Mouse (Mus musculus): Measurements from ENCODE around the gene Ccnjl. TPM values are rescaled to one million over a fixed set of nuclear protein-coding genes. Genes with fewer than 3 reads are reported as not detected.

The Ccnjl gene
- polyA plus RNA-seq, 2 experiments from 2014 or later, result 0.17 TPM; not detected in 1

DNA sequence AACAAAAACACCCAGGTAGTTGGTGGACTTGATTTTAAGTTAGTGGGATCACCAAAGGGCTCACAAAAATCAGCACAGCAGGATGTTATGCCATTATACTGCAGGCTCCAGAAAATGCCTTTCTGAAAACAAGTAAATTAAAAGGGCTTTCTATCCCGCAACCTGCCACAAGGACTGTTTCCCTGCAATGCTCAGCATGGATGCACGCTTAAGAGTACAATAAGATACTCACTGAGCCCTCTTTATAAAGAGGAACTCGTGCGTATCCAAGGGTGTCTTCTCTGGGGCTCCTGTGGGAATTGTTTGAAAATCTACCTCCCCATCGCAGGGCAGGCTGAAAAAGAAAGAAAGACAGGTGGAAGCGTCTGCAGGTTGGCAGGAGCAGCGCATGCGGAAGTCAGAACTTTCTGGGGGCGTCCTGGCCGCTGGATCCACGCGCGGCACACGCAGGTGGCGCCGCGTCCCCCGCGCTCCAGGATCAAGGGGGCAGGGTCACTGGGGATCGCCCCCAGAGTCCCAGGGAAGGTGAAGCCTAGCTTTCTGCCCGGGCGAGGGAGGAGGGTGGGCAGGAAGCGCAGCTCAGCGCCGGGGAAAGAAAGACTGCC lies 404 bp upstream of the Ccnjl start:
- ATAC-seq, result no peak

DNA sequence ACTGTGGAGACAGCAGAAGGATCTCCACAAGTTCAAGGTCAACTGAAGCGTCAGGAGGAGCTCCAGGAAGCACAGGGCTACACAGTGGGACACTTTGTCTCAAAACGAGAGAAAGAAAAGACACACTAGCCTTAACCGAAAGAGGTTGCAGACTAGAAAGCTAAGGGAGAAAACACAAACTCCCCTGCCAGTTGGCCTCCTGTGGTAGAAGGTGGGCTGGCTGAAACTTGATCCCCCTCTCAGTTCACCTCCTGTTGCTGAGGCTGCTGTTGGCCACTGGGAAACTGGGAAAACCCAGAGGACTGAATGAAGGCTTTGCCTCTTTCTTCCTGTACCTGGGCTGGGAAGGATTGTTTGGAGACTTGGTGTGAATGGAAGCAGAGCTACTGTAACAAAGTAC lies 1.5 kb downstream of the Ccnjl start:
- no peak for ATAC-seq

DNA sequence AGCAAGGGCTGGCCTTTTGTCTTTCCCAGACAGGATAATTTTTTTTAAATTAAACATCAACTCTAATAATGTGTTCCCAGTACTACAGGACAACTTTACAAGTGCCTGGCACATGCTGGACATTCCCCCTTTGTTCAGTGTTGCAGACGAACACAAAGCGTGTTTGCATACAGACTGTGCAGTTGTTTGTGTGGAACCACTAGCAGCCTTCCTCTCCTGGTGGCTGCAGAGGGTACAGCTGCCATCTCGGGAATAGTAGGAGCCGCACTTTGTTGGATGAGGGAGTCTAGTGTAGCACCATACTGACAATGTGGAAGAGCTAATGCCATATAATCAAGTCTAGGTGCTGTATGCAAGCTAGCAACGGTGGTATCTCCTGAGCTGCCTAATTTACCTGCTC lies 3.0 kb downstream of the Ccnjl start:
- ATAC-seq, result no peak

DNA sequence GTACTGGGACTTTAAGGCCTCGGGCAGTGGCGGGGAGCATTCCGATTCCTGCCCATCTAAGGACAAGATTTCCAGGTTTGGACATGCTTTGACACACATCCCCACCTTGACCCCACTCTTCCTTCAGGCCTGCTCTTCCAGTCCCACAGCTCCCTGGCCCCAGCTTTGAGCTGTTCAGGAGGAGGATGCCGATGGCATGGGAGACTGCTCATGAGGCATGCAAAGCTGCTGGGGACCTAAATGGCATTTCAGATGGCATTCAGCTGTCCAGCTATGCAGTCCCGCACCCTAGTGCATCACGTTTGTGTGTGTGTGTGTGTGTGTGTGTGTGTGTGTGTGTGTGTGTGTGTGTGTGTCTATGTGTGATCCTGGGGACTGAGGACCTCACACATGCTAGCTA lies 8.5 kb downstream of the Ccnjl start:
- ATAC-seq, result no peak

DNA sequence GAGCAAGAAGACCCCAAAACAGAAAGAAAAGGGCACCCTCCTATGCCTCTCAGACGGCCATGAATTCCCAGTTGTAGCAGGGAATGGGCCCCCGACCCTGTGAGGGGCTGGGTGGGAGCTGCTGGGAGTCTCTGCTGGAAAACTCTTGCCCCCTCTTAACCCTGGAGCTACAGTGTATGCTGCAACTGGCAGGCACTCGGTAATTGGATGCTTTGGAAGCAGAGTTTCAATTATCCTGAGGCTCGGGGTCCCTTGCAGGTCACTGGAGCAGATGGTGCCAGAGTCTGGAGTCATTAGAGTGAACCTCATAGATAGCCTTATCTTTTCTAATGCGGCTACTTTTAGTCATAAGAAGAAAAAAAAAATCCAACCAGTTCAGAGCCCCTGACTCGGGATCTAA lies 11.3 kb downstream of the Ccnjl start:
- no peak for ATAC-seq

DNA sequence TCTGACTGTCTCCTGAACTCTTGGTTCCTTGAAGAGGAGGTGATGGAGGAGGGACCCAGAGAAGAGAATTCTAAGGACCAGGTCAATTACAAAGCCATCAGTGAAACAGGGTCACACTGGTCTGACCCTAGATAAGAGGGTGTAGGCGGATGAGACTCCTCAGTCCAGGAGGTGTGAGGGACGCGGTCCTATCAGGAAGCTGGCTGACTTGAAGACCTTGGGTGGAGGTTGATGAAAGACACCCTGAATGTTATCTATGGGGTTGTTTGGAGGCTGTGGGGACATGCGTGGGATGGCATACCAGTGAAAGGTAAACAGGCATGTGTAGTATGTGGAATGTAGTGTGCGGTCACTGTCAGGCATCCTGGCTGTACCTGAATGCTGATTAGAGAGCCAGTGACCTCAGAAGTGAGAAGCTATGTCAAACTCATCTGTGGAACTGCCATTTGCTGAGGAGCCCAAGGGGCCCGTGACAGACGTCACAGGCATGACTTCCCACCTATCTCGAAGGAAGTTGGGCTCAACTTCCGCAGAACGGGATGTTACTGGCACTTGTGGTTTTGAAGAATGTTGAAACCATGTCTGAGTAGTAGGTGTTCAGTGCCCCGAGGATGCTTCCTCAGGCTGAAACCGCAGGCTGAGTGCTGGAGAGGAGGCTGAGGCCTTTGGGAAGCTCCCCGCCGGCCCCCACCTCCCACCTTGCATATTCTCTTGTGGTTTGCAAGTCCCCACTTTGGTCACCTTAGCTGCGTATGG lies 15.3 kb downstream of the Ccnjl start:
- ATAC-seq, result no peak

DNA sequence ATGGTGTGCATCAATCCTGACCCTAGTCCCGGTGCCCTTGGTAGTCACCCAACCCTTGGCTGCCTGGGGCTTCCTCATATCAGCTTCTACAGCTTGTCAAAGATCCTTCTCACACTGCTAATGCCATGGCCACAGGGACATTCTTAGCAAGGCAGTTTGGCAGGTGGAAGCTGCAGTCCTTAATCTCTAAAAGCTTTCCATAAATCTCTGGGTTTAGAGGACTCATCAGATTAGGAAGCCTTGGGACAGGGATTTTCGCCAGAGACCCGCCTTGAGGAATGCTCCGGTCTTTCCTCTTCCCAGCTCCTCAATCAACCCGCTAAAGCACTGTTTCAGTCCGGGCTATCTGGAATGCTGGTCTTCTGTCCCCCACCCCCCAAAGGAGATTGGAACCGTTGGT lies 16.2 kb downstream of the Ccnjl start:
- no peak for ATAC-seq

DNA sequence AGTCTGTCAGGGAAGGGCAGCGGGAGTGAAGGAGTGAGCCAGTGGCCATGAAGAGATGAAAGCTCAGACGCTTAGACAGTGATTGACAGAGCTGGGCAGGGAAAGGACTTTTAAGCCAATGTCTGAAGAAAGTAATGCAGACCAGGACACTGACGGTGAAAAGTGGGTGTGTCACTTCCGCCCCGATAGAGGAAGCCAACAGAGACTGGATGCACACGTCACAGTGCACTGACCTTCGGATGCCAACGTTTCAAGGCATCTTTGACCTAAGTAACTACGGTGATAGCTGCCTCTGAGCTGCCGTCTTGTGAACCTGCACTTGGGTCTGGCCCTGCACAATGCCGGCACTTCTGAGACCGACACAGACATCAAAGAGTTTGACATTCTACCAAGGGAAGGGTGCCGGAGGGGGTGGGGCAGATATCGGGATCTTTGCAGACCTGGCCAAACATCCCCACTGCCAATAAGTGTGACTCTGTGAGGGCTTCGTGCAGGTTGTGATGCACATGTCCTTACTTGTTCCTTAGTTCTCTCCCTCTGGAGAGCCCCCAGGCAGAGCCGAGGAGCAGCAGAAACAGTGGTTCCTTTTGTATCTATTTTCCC lies 17.4 kb downstream of the Ccnjl start:
- no peak for ATAC-seq

DNA sequence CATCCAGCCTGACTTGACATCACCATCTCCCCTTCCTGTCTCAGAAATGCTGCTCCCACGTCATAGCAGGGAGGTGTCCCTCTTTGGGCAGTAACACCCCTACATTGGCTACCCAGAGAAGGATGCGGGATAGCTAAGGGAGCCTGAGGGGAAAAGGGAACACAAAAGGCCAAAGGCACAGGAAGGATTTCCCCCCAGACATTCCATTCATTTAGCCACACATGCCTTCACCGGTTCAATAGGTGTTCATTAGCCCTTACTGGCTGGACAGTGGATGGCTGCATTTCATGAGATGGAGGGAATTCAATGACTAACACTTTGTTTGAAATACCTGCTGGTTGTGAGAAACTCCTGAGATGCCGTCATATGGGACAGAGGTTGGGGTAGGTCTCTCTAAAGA lies 18.1 kb downstream of the Ccnjl start:
- ATAC-seq, result no peak

DNA sequence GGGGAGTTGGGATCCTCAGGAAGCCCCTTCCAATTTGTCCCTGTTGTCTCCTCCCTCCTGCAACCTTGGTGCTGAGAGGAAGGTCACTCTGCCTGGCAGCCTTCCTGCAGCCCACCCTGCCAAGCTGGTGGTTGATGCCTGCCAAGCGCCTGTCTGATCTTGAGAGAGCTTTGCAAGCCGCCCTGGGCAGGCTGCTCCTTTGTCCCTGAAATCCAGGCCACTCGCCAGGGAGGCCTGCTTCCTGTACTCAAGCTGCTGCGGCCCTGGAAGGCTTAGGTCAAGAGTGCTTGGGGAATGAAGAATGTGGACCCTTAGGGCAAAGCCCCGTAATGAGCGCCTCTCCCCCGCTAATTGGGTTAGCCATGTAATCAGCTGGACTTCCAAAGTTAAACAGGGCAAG lies 19.6 kb downstream of the Ccnjl start:
- no peak for ATAC-seq

DNA sequence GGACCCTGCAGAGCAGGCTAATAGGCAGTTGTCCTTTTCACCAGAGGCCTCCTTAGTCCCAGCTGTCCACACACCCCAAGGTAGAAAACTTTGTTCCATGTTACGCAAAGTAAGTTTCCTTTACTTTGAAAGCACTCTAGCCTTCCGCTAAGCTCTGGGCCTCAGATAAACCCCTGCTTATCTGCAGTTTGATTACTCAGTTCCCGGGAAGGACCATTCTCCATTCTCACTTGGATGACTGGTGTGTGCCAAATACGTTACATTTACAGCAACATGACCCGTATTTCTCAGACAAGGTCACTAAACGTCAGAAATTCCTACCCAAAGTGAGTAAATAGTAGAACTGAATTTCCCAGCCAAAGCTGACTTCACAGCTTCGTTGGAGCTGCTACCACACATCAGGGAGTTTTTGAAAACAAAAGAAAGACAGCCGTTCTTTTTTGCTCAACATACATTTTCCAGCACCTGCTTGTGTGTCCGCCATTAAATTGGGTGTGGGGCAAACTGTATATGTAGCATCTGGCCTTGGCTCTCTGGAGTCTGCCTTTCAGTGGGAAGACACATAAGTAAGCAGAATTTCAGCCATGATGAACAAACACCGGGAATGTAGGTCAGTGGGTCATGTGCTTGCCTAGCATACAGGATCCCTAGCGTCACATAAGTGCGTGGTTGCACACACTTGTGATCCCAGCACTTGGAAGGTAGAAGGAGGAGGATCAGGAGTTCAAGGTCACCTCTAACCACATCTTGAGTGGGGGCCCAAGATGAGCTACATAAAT lies 20.3 kb downstream of the Ccnjl start:
- no peak for ATAC-seq

DNA sequence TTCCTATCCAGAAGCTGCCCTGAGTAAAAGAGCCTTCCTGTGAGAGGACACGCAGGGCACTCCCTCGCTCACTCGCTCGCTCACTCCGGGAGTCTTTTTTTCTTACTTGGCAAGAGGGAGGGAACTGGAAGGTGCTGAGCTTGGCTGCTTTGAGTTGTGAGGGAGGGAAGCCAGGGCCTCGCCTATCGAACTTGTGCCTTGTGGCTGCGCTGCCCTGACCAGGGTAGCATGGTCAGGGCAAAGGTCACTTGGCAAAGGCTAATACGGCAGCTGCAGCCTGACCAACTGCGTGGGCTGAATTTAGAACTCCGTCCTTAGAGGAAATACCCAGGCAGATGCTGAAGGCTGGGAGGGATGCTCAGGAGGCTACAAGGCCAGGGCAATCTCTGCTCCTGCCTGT lies 21.1 kb downstream of the Ccnjl start:
- no peak for ATAC-seq

DNA sequence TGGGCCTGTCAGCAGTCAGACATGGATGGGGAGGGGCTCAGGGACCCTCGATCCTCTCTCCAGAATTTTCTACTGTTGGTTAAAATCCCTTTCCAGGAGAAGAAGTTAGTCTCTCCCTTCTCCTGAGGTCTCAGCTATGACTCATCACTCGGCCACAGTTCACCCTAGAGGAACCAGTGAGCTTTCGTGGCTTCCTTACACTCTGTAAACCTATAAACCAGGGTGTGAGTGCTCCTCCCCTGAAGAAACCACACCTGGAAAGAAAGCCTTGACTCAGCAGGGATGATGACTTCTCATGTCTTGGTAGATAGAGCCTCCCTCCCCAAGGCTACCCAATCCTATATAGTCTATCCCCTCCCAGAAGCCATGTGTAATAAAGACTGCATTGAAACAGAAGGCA lies 23.2 kb downstream of the Ccnjl start:
- ATAC-seq, result no peak

DNA sequence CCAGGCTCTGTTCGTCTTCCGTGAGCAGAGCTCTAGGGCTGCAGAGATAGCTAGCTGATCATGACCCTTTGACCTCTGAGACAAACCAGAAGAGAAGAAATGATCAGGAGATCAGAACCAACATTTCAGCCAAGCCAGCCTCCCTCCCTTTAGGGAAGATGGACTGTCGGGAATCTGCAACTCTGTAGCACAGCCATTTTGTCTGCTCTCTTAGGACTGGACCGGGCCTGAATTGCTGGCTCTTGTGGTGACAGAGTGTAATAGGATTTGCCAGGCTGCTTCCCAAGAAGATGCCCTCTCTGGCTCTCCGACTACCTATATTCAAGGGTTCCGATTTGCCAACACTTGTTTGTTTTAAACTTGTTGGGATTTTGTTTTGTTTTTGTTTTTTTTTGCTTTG lies 24.1 kb downstream of the Ccnjl start:
- ATAC-seq, result no peak

DNA sequence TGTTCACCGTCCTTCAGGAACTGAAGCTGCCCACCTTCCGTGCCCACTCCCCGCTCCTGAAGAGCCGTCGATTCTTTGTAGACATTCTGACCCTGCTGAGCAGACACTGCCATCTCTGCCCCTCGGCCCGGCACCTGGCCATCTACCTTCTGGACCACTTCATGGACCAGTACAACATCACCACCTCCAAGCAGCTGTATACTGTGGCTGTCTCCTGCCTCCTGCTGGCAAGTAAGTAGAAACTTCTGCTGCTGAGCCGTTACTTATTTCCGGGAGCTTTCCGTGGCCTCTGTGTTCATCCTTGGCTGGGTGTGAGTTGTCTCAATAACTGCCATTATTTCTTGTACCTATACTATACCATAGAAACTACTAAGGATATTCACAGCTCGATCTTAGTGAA lies 28.0 kb downstream of the Ccnjl start:
- no peak for ATAC-seq

DNA sequence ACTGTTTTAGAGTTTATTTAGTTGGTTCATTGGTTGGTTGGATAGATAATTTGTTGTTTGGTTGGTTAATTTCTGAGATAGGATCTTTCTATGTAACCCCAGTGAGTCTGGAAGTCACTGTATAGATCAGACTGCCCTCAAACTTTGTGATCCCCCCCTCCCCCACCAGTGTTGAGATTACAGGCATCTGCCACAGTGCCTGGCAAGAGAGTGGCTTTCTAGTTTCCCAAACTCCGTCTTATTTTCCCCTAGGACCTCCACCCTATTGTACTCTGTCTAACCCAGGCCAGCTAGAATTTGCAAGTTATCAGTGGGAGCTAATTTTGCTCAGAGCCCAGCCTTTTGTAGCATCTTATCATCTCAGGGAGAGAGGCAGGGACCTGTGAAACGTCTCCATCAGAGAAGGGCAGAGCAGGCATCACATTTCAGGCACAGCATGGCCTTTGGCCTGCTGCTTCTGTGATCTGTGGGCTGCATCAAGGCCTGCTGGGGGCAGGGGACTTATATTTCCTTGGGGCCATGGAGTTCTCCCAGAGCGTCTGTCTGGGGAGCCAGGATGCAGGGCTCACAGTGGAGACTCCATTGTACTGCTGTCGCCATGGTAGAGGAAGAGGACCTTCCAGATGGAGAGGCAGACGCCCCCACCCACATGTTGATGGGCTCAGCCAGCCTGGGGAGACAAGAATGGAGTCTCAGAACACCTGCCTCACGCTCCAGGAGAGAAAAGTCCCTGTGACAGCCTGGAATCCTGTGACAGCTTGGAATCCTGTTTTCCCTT lies 31.1 kb downstream of the Ccnjl start:
- no peak for ATAC-seq

DNA sequence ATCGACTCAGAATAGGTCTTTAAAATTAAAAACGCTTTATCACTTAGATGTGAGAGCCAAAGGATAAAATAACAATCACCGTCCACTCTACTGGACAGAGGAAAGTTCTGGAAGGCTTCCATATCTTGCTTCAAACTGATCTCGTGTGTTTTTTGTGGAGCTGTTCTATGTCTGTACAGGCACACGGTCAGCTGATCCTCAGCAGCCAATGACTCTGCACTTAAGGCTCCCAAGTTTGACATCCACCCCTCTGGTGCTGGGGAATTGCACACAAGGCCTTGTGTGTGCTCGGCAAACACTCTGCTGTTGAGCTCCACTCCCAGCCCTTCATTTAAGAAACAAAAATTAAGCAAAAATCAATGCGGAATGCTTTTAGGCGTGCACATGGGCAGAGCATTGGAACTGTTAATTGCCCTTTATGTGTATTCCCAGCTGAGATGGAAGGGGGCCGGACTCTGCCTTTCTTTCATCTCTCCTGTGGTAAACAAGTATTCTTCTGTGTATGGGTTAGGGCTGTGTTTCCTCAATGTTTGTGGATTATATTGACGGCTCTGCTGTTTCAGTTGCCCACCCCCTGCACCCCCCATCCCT lies 35.2 kb downstream of the Ccnjl start:
- no peak for ATAC-seq

DNA sequence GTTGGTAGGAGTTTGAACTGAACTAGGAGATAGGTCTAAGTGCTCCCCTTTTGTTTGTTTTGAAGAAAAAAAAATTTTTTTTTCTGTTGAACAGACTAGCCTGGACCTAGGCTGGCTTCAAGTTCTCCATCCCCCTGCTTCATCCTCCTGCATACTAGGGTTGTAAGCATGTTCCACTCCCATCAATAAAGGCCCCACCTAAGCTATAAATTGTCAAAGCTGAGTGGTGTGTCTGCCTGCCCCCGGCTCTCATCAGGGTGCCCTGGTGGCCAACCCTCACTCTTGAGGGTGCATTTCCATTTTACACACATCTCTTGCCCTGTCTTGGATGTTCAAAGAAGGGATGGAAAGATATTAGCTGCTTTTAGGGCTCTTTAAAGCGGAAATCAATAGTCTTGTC lies 36.8 kb downstream of the Ccnjl start:
- ATAC-seq, result no peak

DNA sequence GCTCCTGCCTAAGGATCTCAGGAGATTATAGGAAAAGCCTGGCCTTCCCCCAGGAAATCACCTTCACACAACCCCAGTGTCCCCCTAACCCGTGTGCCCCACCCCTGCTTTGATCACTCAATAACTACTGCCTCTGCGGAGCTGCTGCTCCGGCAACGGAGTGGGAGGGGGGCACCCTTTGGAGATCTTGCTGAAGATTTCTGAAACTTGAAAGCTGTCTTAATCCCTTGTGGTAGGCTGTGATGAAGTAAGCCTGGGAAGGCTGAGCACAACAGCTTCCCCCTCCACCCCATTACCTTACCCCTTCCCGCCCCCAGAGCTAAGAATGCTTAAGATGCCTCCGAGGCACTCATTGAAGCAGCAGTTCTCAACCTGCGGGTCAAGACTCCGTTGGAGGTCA lies 37.3 kb downstream of the Ccnjl start:
- ATAC-seq, result no peak

DNA sequence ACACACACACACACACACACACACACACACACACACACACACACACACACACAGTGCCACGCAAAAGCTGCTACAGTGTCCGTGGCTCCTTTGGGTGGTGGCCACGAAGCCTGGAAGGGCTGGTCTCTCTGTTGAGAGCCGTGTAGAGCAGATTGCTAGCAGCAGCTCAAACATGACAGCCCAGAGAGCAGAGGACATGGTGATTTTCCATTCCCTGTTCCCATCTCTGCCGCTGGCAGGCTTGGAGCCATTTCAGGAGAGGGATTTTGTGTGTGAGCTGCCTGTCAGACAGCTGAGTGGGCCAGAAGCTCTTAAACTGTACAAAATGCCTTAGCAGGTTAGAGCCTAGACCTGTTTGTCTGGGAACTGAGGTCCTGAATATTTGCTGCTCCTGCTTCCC lies 38.1 kb downstream of the Ccnjl start:
- ATAC-seq, result no peak

DNA sequence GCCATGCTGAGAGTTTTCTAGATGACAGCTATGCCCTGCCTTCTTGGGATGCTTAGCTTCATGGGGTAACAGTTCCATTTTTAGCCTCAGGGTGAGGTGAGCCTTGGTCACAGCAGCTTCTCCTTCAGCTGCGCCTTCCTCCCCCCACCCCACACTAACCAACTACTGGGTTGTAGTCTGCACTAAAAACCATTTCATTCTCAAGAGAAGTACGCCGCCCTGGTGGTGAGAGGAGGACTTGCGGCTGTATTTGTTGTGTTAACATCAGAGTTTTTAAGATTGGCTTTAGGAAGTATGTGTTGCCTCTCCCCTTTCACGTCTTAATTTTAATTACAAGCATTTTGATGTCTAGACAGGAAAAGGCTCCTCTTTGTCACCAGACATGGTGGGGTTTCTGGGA lies 39.7 kb downstream of the Ccnjl start:
- ATAC-seq, result no peak

DNA sequence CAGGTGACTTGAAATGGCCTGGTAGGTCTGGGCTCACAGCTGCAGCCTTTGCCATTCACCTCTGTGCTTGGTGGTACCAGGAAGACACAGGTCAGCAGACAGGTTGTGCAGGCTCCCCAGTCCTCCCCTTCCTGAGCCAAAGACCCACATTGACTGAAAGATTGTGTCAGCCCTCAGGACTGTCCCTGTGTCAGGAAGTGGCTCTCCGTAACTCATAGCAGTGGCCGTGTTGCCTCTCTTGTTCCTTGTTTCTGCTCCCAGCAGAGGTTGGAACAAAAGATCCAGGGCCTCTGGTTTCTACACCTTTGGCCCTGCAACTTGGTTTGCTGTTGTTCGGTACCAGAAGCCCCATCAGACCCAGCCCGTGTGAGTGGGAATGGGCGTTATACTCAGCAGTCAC lies 40.6 kb downstream of the Ccnjl start:
- no peak for ATAC-seq

Measured in activated CD4-positive, CD25-positive, alpha-beta regulatory T cell, adult 4 months (primary cell).